Mouse (Mus musculus): ENCODE data around the gene Unc93b1. TPM values are rescaled to one million over a fixed set of nuclear protein-coding genes. Genes with fewer than 3 reads are reported as not detected.

The Unc93b1 gene
- 21.7 and 21.9 TPM in 2 replicates for polyA plus RNA-seq (2015; fragmentation: Nextera tagmentation; extraction: Ambion mirVana)

- Histone ChIP-seq H3K27ac (ENCODE audit: low read length) (no peak within 1 kb of the TSS), H3K4me2 (ENCODE audit: low read depth, low read length) (peak within 1 kb of the TSS; percentile 84), H3K9ac (ENCODE audit: low read length) (peak within 1 kb of the TSS; percentile 67), H3K4me3 (ENCODE audit: low read length) (peak within 1 kb of the TSS; percentile 50), H3K27me3 (ENCODE audit: control insufficient read depth, insufficient read depth, low read depth, low read length) (no peaks in the 10 kb centered on the region), H3K4me1 (replicated peaks; ENCODE audit: control insufficient read depth, insufficient read depth, low read length) (peaks cover 14% of the 10 kb centered on the region), H3K9me3 (ENCODE audit: control insufficient read depth, low read length) (no peaks in the 10 kb centered on the region), H3K36me3 (ENCODE audit: control insufficient read depth, insufficient read depth, low read length) (no peaks in the 10 kb centered on the region)
- 4% methylated on average over 42 of the region's 42 CpGs for WGBS
- ATAC-seq (ENCODE audit: low read depth): peak; percentile 91
These were observed at the start of gene Unc93b1 for GRCm38 (mm10) chr19:3935032-3935895. Gene Unc93b1, plus strand, starts transcription at chr19:3935186.

GRCm38 (mm10) chr19:3889096-3889495 lies 45.9 kb upstream of the Unc93b1 start:
- ATAC-seq (ENCODE audit: low read depth): no peak
- Histone ChIP-seq H3K9ac (ENCODE audit: low read length) (no peak overlapping the region), H3K36me3 (ENCODE audit: control insufficient read depth, insufficient read depth, low read length) (peaks cover 59% of the 10 kb centered on the region), H3K27me3 (ENCODE audit: control insufficient read depth, insufficient read depth, low read depth, low read length) (no peaks in the 10 kb centered on the region), H3K4me1 (replicated peaks; ENCODE audit: control insufficient read depth, insufficient read depth, low read length) (peaks cover 7% of the 10 kb centered on the region; the same call in 1 of the 2 replicates), H3K9me3 (ENCODE audit: control insufficient read depth, low read length) (no peaks in the 10 kb centered on the region), H3K4me3 (ENCODE audit: low read length) (no peak overlapping the region), H3K4me2 (ENCODE audit: low read depth, low read length) (no peak overlapping the region), H3K27ac (ENCODE audit: low read length) (no peak overlapping the region)
- 87% methylated on average over 5 of the region's 5 CpGs for WGBS

- Histone ChIP-seq H3K9me3 (ENCODE audit: control insufficient read depth, low read length) (no peaks in the 10 kb centered on the region), H3K27me3 (ENCODE audit: control insufficient read depth, insufficient read depth, low read depth, low read length) (no peaks in the 10 kb centered on the region), H3K27ac (ENCODE audit: low read length) (no peak overlapping the region), H3K4me2 (ENCODE audit: low read depth, low read length) (no peak overlapping the region), H3K4me1 (replicated peaks; ENCODE audit: control insufficient read depth, insufficient read depth, low read length) (no peaks in the 10 kb centered on the region), H3K36me3 (ENCODE audit: control insufficient read depth, insufficient read depth, low read length) (peaks cover 69% of the 10 kb centered on the region), H3K9ac (ENCODE audit: low read length) (no peak overlapping the region), H3K4me3 (ENCODE audit: low read length) (no peak overlapping the region)
- WGBS: 76% methylated on average over 8 of the region's 8 CpGs
- no peak for ATAC-seq (ENCODE audit: low read depth)
These were observed 44.8 kb upstream of the Unc93b1 start for GRCm38 (mm10) chr19:3890181-3890580.

GRCm38 (mm10) chr19:3893545-3894116 lies 41.4 kb upstream of the Unc93b1 start:
- Histone ChIP-seq H3K9me3 (ENCODE audit: control insufficient read depth, low read length) (no peaks in the 10 kb centered on the region), H3K9ac (ENCODE audit: low read length) (no peak overlapping the region), H3K4me3 (ENCODE audit: low read length) (no peak overlapping the region), H3K4me1 (replicated peaks; ENCODE audit: control insufficient read depth, insufficient read depth, low read length) (no peaks in the 10 kb centered on the region), H3K4me2 (ENCODE audit: low read depth, low read length) (no peak overlapping the region), H3K36me3 (ENCODE audit: control insufficient read depth, insufficient read depth, low read length) (peaks cover 82% of the 10 kb centered on the region), H3K27me3 (ENCODE audit: control insufficient read depth, insufficient read depth, low read depth, low read length) (no peaks in the 10 kb centered on the region), H3K27ac (ENCODE audit: low read length) (no peak overlapping the region)
- 69% methylated on average over 4 of the region's 4 CpGs for WGBS
- 0 out of 2 replicates have a peak, but pooled peaks have one; percentile 5 for ATAC-seq (ENCODE audit: low read depth)

GRCm38 (mm10) chr19:3894294-3894693 lies 40.7 kb upstream of the Unc93b1 start:
- no peak for ATAC-seq (ENCODE audit: low read depth)
- Histone ChIP-seq H3K27ac (ENCODE audit: low read length) (no peak overlapping the region), H3K36me3 (ENCODE audit: control insufficient read depth, insufficient read depth, low read length) (peaks cover 81% of the 10 kb centered on the region)

GRCm38 (mm10) chr19:3895171-3895631 lies 39.8 kb upstream of the Unc93b1 start:
- Histone ChIP-seq H3K4me2 (ENCODE audit: low read depth, low read length) (no peak overlapping the region), H3K27me3 (ENCODE audit: control insufficient read depth, insufficient read depth, low read depth, low read length) (no peaks in the 10 kb centered on the region)
- WGBS: 34% methylated on average over 3 of the region's 3 CpGs

More at GRCm38 (mm10) chr19:3894294-3894693, 40.7 kb upstream of the Unc93b1 start:
- Histone ChIP-seq H3K4me3 (ENCODE audit: low read length) (no peak overlapping the region), H3K4me1 (replicated peaks; ENCODE audit: control insufficient read depth, insufficient read depth, low read length) (no peaks in the 10 kb centered on the region), H3K9me3 (ENCODE audit: control insufficient read depth, low read length) (no peaks in the 10 kb centered on the region), H3K27me3 (ENCODE audit: control insufficient read depth, insufficient read depth, low read depth, low read length) (no peaks in the 10 kb centered on the region), H3K9ac (ENCODE audit: low read length) (no peak overlapping the region), H3K4me2 (ENCODE audit: low read depth, low read length) (no peak overlapping the region)
- 74% methylated on average over 2 of the region's 2 CpGs for WGBS

GRCm38 (mm10) chr19:3896208-3896607 lies 38.8 kb upstream of the Unc93b1 start:
- no peak for ATAC-seq (ENCODE audit: low read depth)
- no peaks in the 10 kb centered on the region for H3K27me3 ChIP-seq (ENCODE audit: control insufficient read depth, insufficient read depth, low read depth, low read length)
- H3K4me2 ChIP-seq (ENCODE audit: low read depth, low read length): no peak overlapping the region
- H3K4me1 ChIP-seq (replicated peaks; ENCODE audit: control insufficient read depth, insufficient read depth, low read length): no peaks in the 10 kb centered on the region
- no peak overlapping the region for H3K9ac ChIP-seq (ENCODE audit: low read length)
- no peak overlapping the region for H3K27ac ChIP-seq (ENCODE audit: low read length)
- H3K9me3 ChIP-seq (ENCODE audit: control insufficient read depth, low read length): no peaks in the 10 kb centered on the region
- H3K36me3 ChIP-seq (ENCODE audit: control insufficient read depth, insufficient read depth, low read length): peaks cover 78% of the 10 kb centered on the region
- WGBS: 87% methylated on average over 10 of the region's 10 CpGs
- no peak overlapping the region for H3K4me3 ChIP-seq (ENCODE audit: low read length)

More at GRCm38 (mm10) chr19:3895171-3895631, 39.8 kb upstream of the Unc93b1 start:
- no peaks in the 10 kb centered on the region for H3K9me3 ChIP-seq (ENCODE audit: control insufficient read depth, low read length)
- H3K4me1 ChIP-seq (replicated peaks; ENCODE audit: control insufficient read depth, insufficient read depth, low read length): no peaks in the 10 kb centered on the region
- ATAC-seq (ENCODE audit: low read depth): no peak
- H3K4me3 ChIP-seq (ENCODE audit: low read length): no peak overlapping the region
- H3K27ac ChIP-seq (ENCODE audit: low read length): no peak overlapping the region
- no peak overlapping the region for H3K9ac ChIP-seq (ENCODE audit: low read length)
- peaks cover 84% of the 10 kb centered on the region for H3K36me3 ChIP-seq (ENCODE audit: control insufficient read depth, insufficient read depth, low read length)

- no peak overlapping the region for H3K27ac ChIP-seq (ENCODE audit: low read length)
- ATAC-seq (ENCODE audit: low read depth): no peak
- H3K4me2 ChIP-seq (ENCODE audit: low read depth, low read length): no peak overlapping the region
- H3K27me3 ChIP-seq (ENCODE audit: control insufficient read depth, insufficient read depth, low read depth, low read length): no peaks in the 10 kb centered on the region
- no peaks in the 10 kb centered on the region for H3K9me3 ChIP-seq (ENCODE audit: control insufficient read depth, low read length)
- H3K36me3 ChIP-seq (ENCODE audit: control insufficient read depth, insufficient read depth, low read length): peaks cover 80% of the 10 kb centered on the region
- H3K4me3 ChIP-seq (ENCODE audit: low read length): no peak overlapping the region
- H3K9ac ChIP-seq (ENCODE audit: low read length): no peak overlapping the region
- WGBS: 83% methylated on average over 5 of the region's 5 CpGs
- no peaks in the 10 kb centered on the region for H3K4me1 ChIP-seq (replicated peaks; ENCODE audit: control insufficient read depth, insufficient read depth, low read length)
These were observed 37.4 kb upstream of the Unc93b1 start for GRCm38 (mm10) chr19:3897557-3897956.

GRCm38 (mm10) chr19:3898952-3899351 lies 36.0 kb upstream of the Unc93b1 start:
- WGBS: 84% methylated on average over 7 of the region's 7 CpGs
- H3K4me1 ChIP-seq (replicated peaks; ENCODE audit: control insufficient read depth, insufficient read depth, low read length): peaks cover 2% of the 10 kb centered on the region; the same call in 1 of the 2 replicates
- no peaks in the 10 kb centered on the region for H3K9me3 ChIP-seq (ENCODE audit: control insufficient read depth, low read length)
- no peaks in the 10 kb centered on the region for H3K27me3 ChIP-seq (ENCODE audit: control insufficient read depth, insufficient read depth, low read depth, low read length)
- H3K4me3 ChIP-seq (ENCODE audit: low read length): no peak overlapping the region
- no peak for ATAC-seq (ENCODE audit: low read depth)
- H3K9ac ChIP-seq (ENCODE audit: low read length): no peak overlapping the region
- H3K27ac ChIP-seq (ENCODE audit: low read length): no peak overlapping the region
- no peak overlapping the region for H3K4me2 ChIP-seq (ENCODE audit: low read depth, low read length)
- peaks cover 75% of the 10 kb centered on the region for H3K36me3 ChIP-seq (ENCODE audit: control insufficient read depth, insufficient read depth, low read length)
